Mouse (Mus musculus) lung, postnatal 0 days (tissue): ENCODE data around the gene Pgghg.

Experiments
- CTCF ChIP-seq: IDR thresholded peaks from 2 replicates; pipeline ENCODE4 v1.5.1; 2016; ENCODE audit warnings: antibody characterized with exemption, mild to moderate bottlenecking
- EP300 ChIP-seq: IDR thresholded peaks from 2 replicates; pipeline ENCODE4 v1.6.1; 2016; ENCODE audit warnings: antibody characterized with exemption, mild to moderate bottlenecking, control low read depth

- TF ChIP-seq CTCF, result no peak
- no peak for TF ChIP-seq EP300
Observed at GRCm38 (mm10) chr7:140942341-140942740, 1.1 kb downstream of the Pgghg start.
